Mouse (Mus musculus) right cerebral cortex, adult 2 months (tissue): ENCODE measurements around the gene Mras.

Experiments used
- DNase-seq, 2 experiments: peaks; one replicate each; pipeline ENCODE4 v3.0.0; 2021 to 2022; ENCODE audit warnings: low spot score in 2 of 2

Gene Mras

DNA sequence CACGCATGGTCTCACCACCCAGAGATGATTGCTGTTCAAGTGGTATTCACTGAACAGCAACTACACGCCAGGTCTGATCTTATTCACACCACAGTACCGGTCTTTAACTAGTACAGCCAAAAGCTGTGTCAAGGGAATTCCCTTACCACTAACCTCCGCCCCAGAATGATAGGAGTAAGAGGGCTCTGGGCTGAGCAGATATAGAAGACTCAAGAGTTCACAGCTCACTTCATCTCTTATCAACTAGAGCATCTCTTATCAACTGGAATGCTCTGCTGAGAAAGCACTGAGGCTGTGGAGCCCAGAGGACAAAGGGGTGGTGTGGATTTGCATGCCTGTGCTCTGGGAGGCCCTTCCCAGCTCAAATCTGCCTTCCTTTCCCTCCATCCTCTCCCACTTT lies 25.4 kb downstream of the Mras start:
- no peak for DNase-seq

DNA sequence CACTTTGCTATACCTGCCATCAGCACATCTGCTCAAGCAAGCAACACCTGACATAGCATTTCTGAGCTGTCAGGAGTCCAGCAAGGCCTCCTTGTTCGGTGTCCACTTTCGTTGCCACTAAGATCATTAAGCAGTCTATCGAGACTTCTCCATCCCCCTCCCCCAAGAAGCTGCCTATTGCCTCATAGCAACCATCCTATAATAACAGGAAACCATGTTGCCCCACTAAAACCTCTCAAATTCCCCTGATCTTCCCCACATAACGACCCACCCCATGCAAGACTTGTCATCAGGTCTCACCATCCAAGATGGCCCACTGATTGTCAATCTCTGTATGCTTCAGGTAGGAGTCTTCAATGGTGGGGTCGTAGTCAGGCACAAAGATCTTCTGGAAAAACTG lies 26.1 kb downstream of the Mras start:
- DNase-seq, result no peak

DNA sequence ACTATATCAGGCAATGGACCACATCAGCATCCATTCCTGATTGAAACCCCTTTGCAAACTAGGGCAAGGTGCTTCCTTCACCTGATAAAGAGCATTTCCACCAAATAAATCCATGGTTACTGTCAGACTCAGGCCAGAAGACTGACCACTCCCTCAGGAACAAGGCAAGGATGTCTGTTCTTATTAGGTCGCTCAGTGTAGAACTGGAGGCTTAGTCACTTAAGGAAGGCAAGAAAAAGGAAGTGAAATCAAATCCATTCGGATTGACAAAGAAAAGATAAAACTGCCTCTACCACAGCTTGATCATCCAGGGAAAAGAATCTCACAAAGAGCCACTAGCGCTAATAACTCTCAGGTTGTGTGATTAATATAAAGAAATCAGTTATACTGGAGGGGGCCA lies 27.9 kb downstream of the Mras start:
- no peak for DNase-seq

DNA sequence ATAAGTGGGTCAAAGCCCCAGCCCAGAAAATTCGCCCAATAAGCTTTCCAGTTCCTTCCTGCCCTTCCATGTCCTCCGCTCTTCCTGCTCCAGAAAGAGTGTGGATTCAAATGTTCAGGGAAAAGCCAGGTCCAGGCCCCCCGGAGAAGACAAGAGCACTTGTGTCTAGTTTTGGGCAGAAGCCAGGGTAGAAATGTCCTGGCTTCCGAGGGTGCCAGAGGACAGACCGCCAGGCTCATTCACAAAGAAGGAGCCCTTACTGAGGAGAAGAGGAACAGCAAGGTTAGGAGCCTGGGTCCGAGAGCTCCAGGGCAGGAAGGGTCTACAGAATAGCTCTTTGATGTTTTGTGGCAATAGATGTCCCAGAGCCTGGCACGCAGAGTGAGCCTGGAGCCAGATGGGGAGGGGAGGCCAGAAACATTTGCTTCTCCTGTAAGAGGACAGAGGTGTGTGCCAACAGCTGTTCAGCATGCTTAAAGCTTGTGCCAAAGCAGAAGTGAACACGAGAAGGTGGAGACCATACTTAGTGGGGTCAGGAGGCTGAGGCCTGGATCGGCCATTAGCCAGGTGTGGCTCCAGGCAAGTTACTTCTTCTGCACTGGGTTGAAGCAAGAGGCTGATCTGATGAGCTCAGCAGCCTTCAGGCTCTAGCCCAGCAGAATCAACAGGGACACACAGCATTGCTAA lies 35.8 kb downstream of the Mras start:
- DNase-seq, result no peak

DNA sequence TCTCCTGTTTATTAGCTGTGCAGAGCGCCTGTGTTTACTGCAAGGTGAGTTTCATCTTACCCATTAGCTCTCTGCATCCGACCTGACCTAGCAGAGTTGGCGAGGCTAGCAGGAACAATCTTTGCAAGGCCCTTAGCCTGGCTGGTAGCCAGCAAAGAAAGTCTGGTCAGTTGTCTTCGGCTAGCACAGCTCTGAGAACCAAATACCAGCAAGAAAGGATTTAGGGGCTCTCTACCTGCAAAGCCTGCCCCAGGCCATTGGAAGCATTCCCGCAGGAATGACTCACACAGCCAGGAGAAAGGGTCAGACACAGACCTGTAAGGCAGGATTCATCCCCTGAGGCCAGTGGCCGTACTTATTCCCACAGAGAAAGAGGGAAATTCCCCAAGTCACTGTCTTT lies 36.4 kb downstream of the Mras start:
- DNase-seq, result no peak

DNA sequence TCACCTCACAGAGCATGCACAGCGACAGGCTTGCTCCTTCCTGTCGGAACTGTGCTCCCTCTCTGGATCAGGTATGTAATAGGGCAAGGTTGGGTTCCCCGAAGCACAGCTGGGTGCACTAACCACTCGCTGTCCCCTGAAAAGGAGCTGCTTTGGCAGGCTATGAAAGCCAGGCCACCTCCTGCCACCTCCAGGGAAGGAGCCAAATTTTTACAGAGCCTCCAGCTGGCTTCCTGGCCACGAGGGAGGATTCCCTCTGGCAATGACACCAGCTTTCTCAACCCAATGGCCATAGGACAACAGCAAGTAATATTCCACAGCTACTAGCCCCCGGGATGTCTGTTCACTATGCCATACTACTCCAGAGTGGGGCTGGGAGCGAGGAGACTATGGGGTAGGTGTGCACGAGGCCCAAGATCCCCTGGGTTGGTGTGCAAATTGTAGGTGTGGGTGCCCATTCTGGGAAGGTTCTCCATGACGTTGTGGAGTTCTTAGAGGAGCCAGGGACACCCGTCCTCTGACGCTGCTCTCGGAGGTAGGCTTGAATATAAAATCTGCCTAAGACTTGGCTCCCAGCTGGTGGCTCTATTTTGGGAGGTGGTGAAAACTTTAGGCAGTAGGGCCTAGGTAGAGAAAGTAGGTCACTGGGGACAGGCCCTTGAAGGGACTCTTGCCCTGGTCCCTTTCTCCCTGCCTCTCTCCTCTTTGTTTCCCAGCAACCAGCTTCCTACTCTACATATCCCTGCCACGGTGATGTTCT lies 39.9 kb downstream of the Mras start:
- no peak for DNase-seq

DNA sequence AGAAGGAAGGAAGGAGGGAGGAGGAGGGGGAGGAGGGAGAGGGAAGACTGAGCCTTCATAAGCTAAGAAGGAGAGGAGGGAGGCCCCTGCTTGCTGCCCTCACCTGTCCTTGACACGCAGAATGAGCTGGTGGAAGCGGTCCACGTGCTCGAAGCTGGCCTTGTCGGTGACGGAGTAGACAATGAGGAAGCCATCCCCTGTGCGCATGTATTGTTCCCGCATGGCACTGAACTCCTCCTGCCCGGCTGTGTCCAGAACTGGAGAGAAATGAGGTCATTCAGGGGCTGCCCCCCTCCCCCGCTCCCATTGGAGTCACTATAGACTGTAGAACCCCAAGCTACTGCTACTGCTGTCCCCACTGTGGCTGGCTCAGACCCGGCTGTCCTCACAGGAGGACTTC lies 42.8 kb downstream of the Mras start:
- no peak for DNase-seq

DNA sequence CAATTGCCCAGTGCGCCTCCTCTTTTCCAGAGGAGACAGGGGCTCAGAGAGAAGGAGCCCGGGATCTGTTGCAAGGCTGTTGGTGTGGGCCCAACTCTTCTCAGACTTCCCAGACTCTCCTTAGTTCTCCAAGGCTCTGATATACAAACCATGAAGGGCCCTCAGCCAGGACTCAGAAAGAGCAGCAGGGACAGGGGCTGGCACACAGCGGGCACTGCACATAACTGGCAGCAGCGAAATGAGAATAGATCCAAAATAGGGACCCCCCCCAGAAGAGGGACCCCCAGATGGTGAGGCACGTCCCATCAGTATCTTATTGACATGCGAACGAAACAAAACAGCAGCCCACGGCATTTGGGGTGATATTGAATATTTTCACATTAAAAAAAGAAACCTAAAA lies 44.0 kb downstream of the Mras start:
- no peak for DNase-seq

DNA sequence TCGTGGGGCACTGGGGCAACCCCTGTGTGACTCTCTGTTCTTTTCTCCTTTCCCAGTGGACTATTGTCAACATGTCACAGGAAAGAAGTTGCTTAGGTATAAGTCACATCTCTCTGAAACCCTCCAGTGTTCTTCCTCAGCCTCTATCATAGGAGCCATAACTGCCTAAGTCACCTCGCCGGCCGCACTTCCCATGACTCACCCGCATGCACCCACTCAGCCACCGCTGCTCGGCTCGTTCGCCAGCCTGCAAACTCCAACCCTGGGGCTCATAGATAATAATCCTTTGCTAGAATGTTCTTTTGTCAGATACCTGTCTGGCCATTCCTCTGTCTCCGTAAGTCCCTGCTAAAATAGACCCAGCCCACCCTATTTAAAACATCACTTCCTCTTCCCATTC lies 45.6 kb downstream of the Mras start:
- no peak for DNase-seq

DNA sequence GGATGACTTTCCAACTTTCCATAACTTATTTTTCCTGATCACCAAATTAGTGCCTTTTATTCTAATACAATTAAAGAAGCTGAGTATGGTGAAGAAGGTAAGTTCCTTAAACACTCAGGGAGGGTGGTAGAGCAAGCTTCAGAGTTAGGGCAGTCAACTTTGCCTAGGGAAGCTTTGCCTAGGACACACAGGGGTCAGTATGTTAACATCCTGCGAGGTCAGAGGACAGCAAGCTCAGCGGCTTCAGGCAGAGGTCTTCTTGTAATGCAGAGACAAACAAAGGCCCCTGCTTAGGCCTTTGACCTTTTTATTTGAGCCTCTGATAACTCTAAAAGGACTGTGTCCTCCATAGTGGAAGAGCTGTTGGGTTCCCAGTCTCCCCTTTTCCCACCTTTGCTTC lies 46.5 kb downstream of the Mras start:
- DNase-seq, result no peak

DNA sequence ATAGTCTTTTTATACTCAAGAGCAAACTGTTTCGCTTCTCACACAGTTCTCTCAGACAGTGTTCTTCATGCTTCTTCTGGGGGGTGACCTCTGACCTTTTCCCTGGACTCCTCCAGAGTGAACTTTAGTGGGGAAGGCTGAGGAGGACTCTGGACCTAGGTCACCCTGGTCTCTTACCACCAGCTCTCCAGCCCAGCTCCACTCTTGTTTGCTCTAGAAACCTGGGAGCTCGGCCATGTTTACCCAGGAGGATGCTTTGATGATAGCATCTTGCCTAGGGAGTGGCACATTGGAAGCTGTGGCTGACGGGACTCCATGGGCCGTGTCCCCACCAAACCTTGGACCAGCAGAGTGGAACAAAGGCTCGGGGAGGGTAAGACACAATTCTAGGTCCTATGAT lies 47.0 kb downstream of the Mras start:
- DNase-seq, result no peak

DNA sequence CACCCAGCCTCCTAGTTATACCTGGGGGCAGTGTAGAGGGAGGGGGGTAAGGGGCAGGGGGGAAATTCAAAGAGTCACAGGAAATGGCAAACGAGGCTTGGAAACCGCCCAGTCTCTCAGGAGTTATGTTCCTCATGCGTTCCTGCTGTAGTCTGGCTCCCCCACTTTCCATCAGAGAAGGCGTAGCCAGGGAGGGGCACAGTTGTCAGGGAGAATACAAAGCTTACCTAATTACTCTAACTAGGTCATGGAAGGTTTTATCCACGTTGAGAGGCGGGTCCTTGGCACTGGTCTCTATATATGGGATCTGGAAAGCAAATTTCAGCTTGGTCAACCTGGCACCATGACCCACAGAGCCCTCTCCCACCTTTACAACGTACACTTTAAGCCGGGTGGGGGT lies 47.7 kb downstream of the Mras start:
- no peak for DNase-seq

DNA sequence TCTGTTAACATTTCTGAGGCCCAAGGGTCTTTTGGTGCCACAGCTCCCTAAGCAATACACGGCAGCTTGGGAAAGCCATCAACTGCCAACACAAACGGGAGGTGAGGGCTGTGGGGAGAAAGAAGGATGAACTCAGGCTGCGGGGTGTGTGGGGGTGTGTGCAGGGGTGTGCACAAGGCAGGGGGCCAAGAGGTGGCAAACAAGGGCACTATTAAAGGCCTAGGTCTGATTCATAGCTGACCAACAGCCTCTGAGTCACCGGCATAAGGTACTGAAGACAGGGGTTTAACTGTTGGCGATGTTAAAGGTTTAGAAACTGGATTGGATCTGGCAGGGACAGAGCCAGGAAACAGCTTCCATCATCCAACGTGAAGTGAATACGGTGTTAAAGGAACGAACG lies 48.3 kb downstream of the Mras start:
- DNase-seq, result no peak

DNA sequence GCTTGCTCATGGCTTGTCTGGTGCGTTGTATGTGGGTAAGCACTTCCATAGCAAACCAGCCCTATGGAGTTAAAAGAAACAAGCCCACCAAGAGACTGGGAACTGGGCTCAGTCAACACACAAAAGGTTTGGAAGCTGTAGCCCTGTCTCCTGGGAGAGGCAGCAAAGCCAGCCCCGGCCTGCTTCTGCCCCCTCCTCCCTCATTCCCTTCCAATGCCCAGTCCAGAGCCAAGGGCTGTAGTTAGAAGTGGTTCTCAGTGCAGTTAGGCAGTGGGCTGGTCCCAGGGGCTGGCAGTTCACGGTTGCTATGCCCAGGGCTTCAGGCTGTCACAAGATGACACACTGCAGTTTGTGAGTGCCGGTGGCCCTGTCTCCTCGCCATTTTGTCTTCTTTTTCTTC lies 49.1 kb downstream of the Mras start:
- DNase-seq, result no peak

DNA sequence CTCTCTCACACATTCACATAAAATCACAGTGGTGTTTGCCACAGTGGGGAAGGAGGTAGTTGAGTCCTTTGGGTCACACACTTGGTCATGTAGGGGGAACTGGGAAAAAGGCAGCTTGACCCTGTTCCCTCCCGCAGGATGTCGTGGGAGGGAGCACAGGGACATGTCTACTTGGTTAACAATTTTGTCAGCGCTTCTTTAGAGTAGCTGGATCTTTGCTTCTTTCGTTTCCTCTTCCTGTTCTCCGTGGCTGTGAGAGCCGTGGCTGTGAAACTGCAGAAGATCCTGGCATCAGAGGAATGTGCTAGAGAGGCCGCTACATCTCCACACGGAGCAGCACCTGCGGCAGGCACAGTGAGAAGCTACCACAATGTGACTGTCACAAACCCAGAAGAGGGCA lies 54.6 kb downstream of the Mras start:
- DNase-seq, result no peak

DNA sequence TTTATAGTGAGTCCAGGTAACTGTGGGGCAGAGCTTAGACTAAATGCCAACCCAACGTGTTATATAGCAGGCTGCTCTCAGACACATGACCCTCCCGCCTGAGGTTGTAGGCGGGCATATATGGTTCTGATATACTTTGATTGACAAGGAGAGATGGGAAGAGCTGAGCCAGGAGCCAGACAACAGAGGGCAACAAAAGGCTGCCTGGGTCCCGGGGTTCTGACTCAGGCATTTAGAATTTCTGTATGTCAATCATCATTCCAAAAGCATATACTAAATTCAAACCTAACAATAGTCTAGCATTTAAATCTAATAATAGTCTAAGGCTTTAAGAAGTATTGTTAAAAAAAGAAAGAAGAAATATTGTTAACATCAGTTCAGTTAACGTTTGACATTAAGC lies 58.0 kb downstream of the Mras start:
- no peak for DNase-seq

DNA sequence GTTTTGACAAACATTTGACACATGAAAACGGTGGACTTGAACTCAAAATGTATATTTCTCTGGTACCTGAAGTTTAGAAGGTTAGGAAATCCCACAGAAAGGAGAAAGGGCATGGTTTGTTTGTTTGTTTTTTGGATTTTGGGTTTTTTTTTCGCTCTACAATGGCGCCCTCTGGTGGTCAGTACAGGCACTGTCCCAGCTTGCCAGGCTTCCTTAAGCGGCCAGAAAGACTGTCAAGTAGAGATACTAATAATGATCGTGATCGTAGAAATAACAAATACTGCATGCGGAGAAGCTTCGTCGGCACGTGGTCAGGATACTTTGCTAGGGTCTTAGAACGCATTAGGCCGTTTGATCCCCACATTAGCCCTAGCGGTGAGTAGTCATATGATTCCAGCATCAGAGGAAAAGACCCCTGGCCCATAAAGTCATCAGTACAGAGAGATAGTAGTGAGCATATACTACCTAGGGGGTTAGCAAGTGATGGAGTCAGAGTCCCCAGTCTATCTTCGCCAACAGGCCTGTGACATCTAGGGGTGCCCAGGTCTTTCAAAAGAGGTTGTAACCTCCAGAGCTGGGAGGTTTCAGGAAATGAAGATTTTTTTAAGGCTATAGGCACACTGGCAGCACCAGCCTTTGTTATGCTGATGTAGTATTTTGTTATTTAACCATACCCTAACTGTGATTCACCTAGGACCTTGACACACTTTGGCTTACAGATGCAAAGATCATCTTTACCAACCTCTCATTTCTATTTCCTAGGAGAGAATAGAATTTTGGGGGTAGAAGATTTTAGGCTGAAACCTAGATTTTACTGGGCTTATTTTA lies 60.4 kb downstream of the Mras start:
- DNase-seq, result peak; percentile 74 to 79

DNA sequence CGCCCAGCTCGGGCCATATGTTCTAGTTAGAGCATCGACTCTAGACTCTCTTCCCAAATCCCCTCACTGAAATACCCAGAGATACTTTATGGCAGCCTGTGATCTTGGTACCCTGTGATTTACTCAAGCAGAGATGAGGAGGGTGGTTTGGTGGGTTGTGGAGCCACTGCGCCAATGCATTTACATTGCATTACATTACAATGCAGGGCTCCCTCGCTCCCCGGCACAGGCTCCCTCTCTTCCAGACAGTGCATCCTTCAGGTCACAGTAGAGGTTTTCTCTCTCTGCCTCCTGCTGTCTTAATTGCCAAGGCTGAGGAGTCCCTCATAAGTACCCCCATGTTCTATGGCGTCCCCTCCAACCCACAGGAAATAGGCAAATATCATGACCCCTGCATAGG lies 68.8 kb downstream of the Mras start:
- DNase-seq, result no peak

DNA sequence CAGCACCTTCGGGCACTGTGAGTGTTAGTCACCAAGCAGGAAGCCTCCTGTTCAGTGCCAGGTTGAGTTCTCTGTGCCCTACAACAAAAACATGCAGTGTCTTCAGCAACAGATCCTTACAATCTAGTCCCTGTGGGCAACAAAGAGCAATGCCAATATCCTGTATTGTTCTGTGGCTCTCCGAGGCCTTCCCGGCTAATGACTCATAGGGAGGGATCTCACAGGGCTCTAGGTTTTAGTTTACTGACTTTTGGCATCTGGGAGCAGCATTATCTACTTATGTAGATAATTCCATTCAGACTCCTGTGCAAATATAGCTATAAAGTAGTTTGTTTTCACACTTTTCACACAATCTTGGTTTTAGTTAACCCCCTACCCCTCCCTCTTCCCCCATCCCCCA lies 71.3 kb downstream of the Mras start:
- DNase-seq, result no peak

DNA sequence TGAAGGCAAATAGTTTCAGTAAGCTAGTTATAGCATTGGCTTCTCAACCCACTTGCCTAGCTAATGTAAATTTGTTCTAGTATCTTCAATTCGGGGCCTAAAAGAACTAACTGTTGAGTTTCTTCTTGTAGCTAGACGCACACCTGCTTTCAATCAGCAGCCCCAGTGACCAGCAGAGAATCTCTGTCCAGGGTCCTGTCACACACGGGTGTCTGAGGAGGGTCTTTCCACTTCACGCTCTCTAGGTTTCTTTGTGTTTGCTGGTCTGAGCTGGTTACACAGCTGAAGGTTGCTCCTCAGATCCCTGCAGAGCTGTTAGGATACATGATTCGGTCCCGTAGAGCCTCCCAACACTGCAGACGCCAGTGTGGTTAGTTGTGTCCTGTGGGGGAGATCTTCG lies 74.1 kb downstream of the Mras start:
- no peak for DNase-seq

DNA sequence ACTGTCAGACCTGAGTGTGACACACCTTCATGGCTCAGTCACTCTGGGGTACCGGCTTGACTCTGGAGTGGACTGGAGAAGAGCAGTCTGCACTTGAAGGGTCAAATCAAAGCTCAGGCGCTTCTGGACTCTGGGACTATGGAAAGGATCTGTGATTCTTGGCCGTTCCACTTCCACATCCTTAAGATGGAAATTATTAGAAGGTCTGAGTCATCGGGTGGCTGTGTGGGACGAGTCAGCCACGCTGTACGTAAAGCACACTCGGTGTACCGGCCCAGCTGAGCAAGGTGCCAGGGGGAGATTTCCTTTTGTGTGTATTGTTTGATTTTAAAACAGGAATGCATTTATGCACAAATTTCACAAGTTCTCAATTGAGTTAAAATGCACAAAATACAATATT lies 75.2 kb downstream of the Mras start:
- DNase-seq, result no peak

DNA sequence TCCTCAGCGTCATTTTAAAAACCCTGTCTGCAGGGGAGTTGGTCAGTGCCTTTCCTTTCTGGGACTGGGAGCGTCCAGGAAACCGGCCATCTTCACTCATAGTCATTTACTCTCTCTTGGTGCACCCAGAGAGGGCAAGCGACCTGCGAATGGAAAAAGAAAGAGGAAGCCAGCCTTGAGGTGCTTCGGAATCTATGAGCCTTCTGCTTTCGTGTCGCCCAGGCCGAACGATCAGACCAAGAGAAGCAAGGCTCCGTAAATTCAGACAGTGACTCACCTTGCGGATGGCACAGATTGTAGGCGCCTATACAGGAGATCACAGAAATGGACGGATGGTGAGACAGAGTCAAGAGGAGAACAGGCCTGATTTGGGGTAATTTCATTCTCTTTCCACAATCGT lies 78.2 kb downstream of the Mras start:
- no peak for DNase-seq
